In genomic region chr16:34032011-34032645, GRCm38 (mm10) we compare ENCODE assay signal across 20 mouse cellular contexts.
DNase-seq lines count a peak whose midpoint lies in the region; ATAC-seq and TF ChIP-seq lines count a peak whose summit lies in the region.
"Had no signal": no experiment of that assay in that cellular context is flagged by ENCODE, and none has a peak within 500 bp of the region (broad histone marks: within the 10 kb centered on the region; RNA-seq: fewer than 3 reads in every experiment).

No protein-coding gene starts in this region.

- 92% methylated on average over 12 of the region's 12 CpGs for WGBS in hindbrain, embryonic 10.5 days
- 96% methylated on average over 12 of the region's 12 CpGs for WGBS in hindbrain, embryonic 11.5 days
- WGBS in liver, embryonic 14.5 days (ENCODE audit: insufficient replicate concordance): 65% methylated on average over 12 of the region's 12 CpGs
- 82% methylated on average over 12 of the region's 12 CpGs for WGBS in stomach, postnatal 0 days

- ATAC-seq in hindbrain, embryonic 11.5 days (ENCODE audit: low FRiP score): no peak
- no peak for ATAC-seq in liver, embryonic 14.5 days (ENCODE audit: insufficient read depth)
- ATAC-seq in stomach, postnatal 0 days (ENCODE audit: low FRiP score, low TSS enrichment): no peak
- ATAC-seq: activated CD4-positive, CD25-positive, alpha-beta regulatory T cell, adult 4 months; midbrain, embryonic 13.5 days; Patski had no signal

- intact Hi-C loops in heart, postnatal 25 days (cut with DNase I): loop anchor here (5.0 kb wide), 1 partner anchor 50 kb away; no protein-coding TSS in a partner anchor

- no peak overlapping the region for H3K4me2 ChIP-seq in hindbrain, embryonic 11.5 days (replicated peaks; ENCODE audit: low read depth, low read length)
- peak overlapping the region; percentile 63 for H3K4me2 ChIP-seq in liver, embryonic 14.5 days (ENCODE audit: low read depth)
- H3K4me2 ChIP-seq in stomach, postnatal 0 days (replicated peaks; ENCODE audit: low read depth): no peak overlapping the region
- H3K4me2 ChIP-seq: kidney, embryonic 15.5 days; lung, embryonic 14.5 days; midbrain, embryonic 13.5 days had no signal

- peaks cover 11% of the 10 kb centered on the region; the same call in 1 of the 2 replicates for H3K4me1 ChIP-seq in hindbrain, embryonic 10.5 days (replicated peaks)
- no peaks in the 10 kb centered on the region for H3K4me1 ChIP-seq in hindbrain, embryonic 11.5 days (replicated peaks; ENCODE audit: control insufficient read depth, insufficient read depth, low read length)
- peaks cover 55 to 73% of the 10 kb centered on the region in 2 experiments for H3K4me1 ChIP-seq in liver, embryonic 14.5 days (replicated peaks; ENCODE audit: control insufficient read depth in 2 of 2, insufficient read depth in 2 of 2, low read length in 1 of 2)
- H3K4me1 ChIP-seq in stomach, postnatal 0 days (replicated peaks; ENCODE audit: control insufficient read depth, insufficient read depth): no peaks in the 10 kb centered on the region
- H3K4me1 ChIP-seq: midbrain, embryonic 13.5 days had no signal

- no peaks in the 10 kb centered on the region for H3K9me3 ChIP-seq in hindbrain, embryonic 10.5 days
- no peaks in the 10 kb centered on the region for H3K9me3 ChIP-seq in hindbrain, embryonic 11.5 days (ENCODE audit: control insufficient read depth, low read length)
- H3K9me3 ChIP-seq in liver, embryonic 14.5 days (ENCODE audit: control insufficient read depth, low read length): no peaks in the 10 kb centered on the region
- H3K9me3 ChIP-seq in stomach, postnatal 0 days (ENCODE audit: control insufficient read depth, low read length): no peaks in the 10 kb centered on the region
- H3K9me3 ChIP-seq: embryonic facial prominence, embryonic 10.5 days; kidney, embryonic 15.5 days; limb, embryonic 10.5 days; midbrain, embryonic 13.5 days had no signal

- peaks cover 81% of the 10 kb centered on the region for H3K36me3 ChIP-seq in hindbrain, embryonic 10.5 days
- 0 out of 2 replicates have a peak, but pooled peaks cover 3% of the 10 kb centered on the region for H3K36me3 ChIP-seq in hindbrain, embryonic 11.5 days (ENCODE audit: control insufficient read depth, insufficient read depth, low read length)
- H3K36me3 ChIP-seq in liver, embryonic 14.5 days (replicated peaks; ENCODE audit: control insufficient read depth, insufficient read depth, low read depth): no peaks in the 10 kb centered on the region
- peaks cover 13% of the 10 kb centered on the region for H3K36me3 ChIP-seq in stomach, postnatal 0 days (ENCODE audit: control insufficient read depth, insufficient read depth, low read length)

- H3K4me3 ChIP-seq in hindbrain, embryonic 10.5 days: no peak overlapping the region
- no peak overlapping the region for H3K4me3 ChIP-seq in hindbrain, embryonic 11.5 days (ENCODE audit: low read depth, low read length)
- H3K4me3 ChIP-seq in liver, embryonic 14.5 days (ENCODE audit: insufficient read depth in 1 of 2, low read depth in 2 of 2, low read length in 2 of 2): no peak overlapping the region; a peak in 1 of 4 replicates
- H3K4me3 ChIP-seq in stomach, postnatal 0 days (ENCODE audit: low read depth, low read length): no peak overlapping the region
- H3K4me3 ChIP-seq: embryonic facial prominence, embryonic 10.5 days; kidney, embryonic 15.5 days; limb, embryonic 10.5 days; midbrain, embryonic 13.5 days had no signal

- H3K27me3 ChIP-seq in hindbrain, embryonic 10.5 days (ENCODE audit: insufficient read depth, poor library complexity, severe bottlenecking): no peaks in the 10 kb centered on the region
- no peaks in the 10 kb centered on the region for H3K27me3 ChIP-seq in hindbrain, embryonic 11.5 days (ENCODE audit: control insufficient read depth, insufficient read depth, low read length)
- H3K27me3 ChIP-seq in liver, embryonic 14.5 days (ENCODE audit: control insufficient read depth, insufficient read depth, low read length): no peaks in the 10 kb centered on the region
- no peaks in the 10 kb centered on the region for H3K27me3 ChIP-seq in stomach, postnatal 0 days (ENCODE audit: control insufficient read depth, insufficient read depth, low read length)
- H3K27me3 ChIP-seq: kidney, embryonic 15.5 days; midbrain, embryonic 13.5 days; Patski had no signal

- DNase-seq in heart, adult 11 months: peak; percentile 79
- no peak for DNase-seq in heart, postnatal 25 days (ENCODE audit: low spot score)
- DNase-seq in hindbrain, embryonic 10.5 days (ENCODE audit: low spot score): no peak
- DNase-seq in hindbrain, embryonic 11.5 days (ENCODE audit: low spot score): no peak
- DNase-seq in liver, embryonic 14.5 days (ENCODE audit: low read depth in 3 of 3, low spot score in 3 of 3): no peak
- no peak for DNase-seq in stomach, postnatal 0 days (ENCODE audit: low spot score)
- DNase-seq in frontal cortex, postnatal 36 days (ENCODE audit: low spot score in 2 of 2): no peak
- no peak for DNase-seq in embryo, embryonic 10.5 days (ENCODE audit: low spot score)
- DNase-seq: adrenal gland, postnatal 14 days; cerebellum, adult 11-12 months; cerebellum, postnatal 25 days; gastrocnemius, postnatal 14 days; lung, embryonic 14.5 days had no signal

- H3K27ac ChIP-seq in hindbrain, embryonic 10.5 days: peak overlapping the region; percentile 53
- H3K27ac ChIP-seq in hindbrain, embryonic 11.5 days (ENCODE audit: low read depth, low read length): no peak overlapping the region
- H3K27ac ChIP-seq in liver, embryonic 14.5 days: peak overlapping the region; percentile 37
- H3K27ac ChIP-seq in stomach, postnatal 0 days (replicated peaks): 0 out of 2 replicates have a peak overlapping the region, but pooled peaks have one; percentile 4
- H3K27ac ChIP-seq: embryonic facial prominence, embryonic 10.5 days; kidney, embryonic 15.5 days; limb, embryonic 10.5 days; macrophage; midbrain, embryonic 13.5 days had no signal

- H3K9ac ChIP-seq in hindbrain, embryonic 11.5 days (ENCODE audit: low read depth, low read length): no peak overlapping the region
- H3K9ac ChIP-seq in liver, embryonic 14.5 days (replicated peaks): peak overlapping the region; percentile 27; the same call in 1 of the 2 replicates
- no peak overlapping the region for H3K9ac ChIP-seq in stomach, postnatal 0 days (ENCODE audit: low read length)
- H3K9ac ChIP-seq: kidney, embryonic 15.5 days; lung, embryonic 14.5 days; midbrain, embryonic 13.5 days had no signal

- TF ChIP-seq CTCF in liver, embryonic 14.5 days (IDR thresholded peaks at IDR 0.05; ENCODE audit: low read depth): no peak
- no peak for TF ChIP-seq CTCF in stomach, postnatal 0 days (IDR thresholded peaks at IDR 0.05; ENCODE audit: low read depth)

- TF ChIP-seq EP300 in liver, embryonic 14.5 days (IDR thresholded peaks at IDR 0.05; ENCODE audit: low read depth): no peak
- TF ChIP-seq EP300 in stomach, postnatal 0 days (optimal IDR thresholded peaks at IDR 0.05): no peak
